Mouse (Mus musculus) intestine, postnatal 0 days (tissue): ENCODE data around the gene Etnppl. TPM values are rescaled to one million over a fixed set of nuclear protein-coding genes. Genes with fewer than 3 reads are reported as not detected.

Source experiments
- ATAC-seq: fragments of 200-750 bp; cut with Nextera tagmentation; 2 replicates; pipeline ENCODE4 v1.8.0; 2017; ENCODE audit warnings: mild to moderate bottlenecking, moderate TSS enrichment, moderate library complexity
- H3K27ac ChIP-seq: fragments of 300-500 bp; sonication (generic); 2 replicates; pipeline ENCODE4 v1.5.1; 2014; ENCODE audit warnings: mild to moderate bottlenecking, low read depth, low read length, moderate library complexity
- H3K27me3 ChIP-seq: fragments of 300-500 bp; sonication (generic); replicated peaks from 2 replicates; pipeline ENCODE4 v1.6.1; 2014; ENCODE audit warnings: low read length, mixed read lengths; ENCODE audit not compliant: control insufficient read depth, insufficient read depth
- H3K36me3 ChIP-seq: fragments of 300-500 bp; sonication (generic); 2 replicates; pipeline ENCODE4 v1.6.1; 2014; ENCODE audit warnings: mild to moderate bottlenecking, moderate library complexity; ENCODE audit not compliant: control insufficient read depth, insufficient read depth
- H3K4me1 ChIP-seq: fragments of 300-500 bp; sonication (generic); replicated peaks from 2 replicates; pipeline ENCODE4 v1.6.1; 2014; ENCODE audit warnings: antibody characterized with exemption, low read length, mixed read lengths; ENCODE audit not compliant: control insufficient read depth, insufficient read depth
- H3K4me2 ChIP-seq: fragments of 300-500 bp; sonication (generic); replicated peaks from 2 replicates; pipeline ENCODE4 v1.6.1; 2014; ENCODE audit warnings: low read depth, mild to moderate bottlenecking, moderate library complexity
- H3K4me3 ChIP-seq: fragments of 300-500 bp; sonication (generic); 2 replicates; pipeline ENCODE4 v1.5.1; 2014; ENCODE audit warnings: low read depth, low read length
- H3K9ac ChIP-seq: fragments of 300-500 bp; sonication (generic); 2 replicates; pipeline ENCODE4 v1.6.1; 2014; ENCODE audit warnings: mild to moderate bottlenecking, low read depth, low read length
- H3K9me3 ChIP-seq: fragments of 300-500 bp; sonication (generic); 2 replicates; pipeline ENCODE4 v1.6.1; 2016; ENCODE audit warnings: mixed run types; ENCODE audit not compliant: control insufficient read depth
- CTCF ChIP-seq: sonication (generic); IDR thresholded peaks from 2 replicates; pipeline ENCODE4 v1.5.1; 2016; ENCODE audit warnings: low read depth, mild to moderate bottlenecking, control low read depth, antibody characterized with exemption, moderate library complexity
- WGBS: fragments of 180-500 bp; shearing (Covaris S2); extraction: QIAGEN DNeasy Blood & Tissue Kit; methylation state at CpG from one replicate; pipeline ENCODE4 v1.1.7; 2014; 5-methylcytosine and 5-hydroxymethylcytosine counted together
- polyA plus RNA-seq: library from polyadenylated mRNA; unstranded; fragments of >200 nt; fragmentation: Nextera tagmentation; extraction: Ambion mirVana; gene quantifications from 2 replicates; pipeline ENCODE4 v1.2.1, GENCODE M21; 2015

The Etnppl gene
- polyA plus RNA-seq, 1 experiment from 2014 or later = 0.35 TPM

DNA sequence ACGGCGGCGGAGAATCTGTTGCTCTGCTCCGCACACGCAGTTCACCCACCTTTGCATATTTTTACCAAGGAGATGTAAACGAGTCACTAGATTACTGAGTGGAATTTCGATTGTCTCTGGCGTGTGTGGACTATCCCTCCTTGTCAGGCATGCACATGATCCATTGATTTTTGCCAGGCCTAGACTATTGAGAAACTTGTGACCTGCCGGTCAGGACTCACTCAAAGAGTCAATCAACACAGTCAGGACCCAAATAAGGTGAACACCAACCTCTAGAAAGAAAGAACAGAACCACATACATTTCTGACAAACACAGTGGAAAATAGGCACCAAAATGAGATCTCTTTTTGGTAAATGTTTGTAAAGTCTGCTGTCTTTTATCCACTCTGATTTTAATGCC, 2.8 kb upstream of the Etnppl start:
- no peaks in the 10 kb centered on the region for H3K9me3 ChIP-seq
- ATAC-seq = no peak

DNA sequence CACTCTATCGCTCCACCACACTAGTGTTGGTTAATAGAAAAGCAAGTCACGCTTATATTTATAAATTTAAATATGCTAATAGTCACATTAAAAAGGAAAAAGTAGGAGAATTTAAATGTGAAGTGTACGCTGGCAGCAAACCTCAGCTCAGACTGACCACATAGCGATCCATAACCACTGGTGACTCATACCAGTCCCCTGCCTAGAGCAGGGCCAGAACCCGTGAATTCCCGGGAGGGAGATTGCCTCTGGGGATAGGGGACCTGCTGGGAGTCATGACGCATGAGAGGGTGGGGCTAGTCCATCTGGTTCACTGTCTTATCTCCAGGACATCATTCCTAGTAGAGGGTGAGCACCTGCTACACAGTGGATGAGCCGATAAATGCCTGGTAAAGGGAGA, 1.6 kb upstream of the Etnppl start:
- TF ChIP-seq CTCF = no peak
- no peaks in the 10 kb centered on the region for H3K36me3 ChIP-seq
- H3K27ac ChIP-seq = no peak overlapping the region
- no peaks in the 10 kb centered on the region for H3K9me3 ChIP-seq
- no peak overlapping the region for H3K4me3 ChIP-seq
- ATAC-seq = no peak
- H3K27me3 ChIP-seq = no peaks in the 10 kb centered on the region
- no peak overlapping the region for H3K9ac ChIP-seq
- H3K4me1 ChIP-seq = 0 out of 2 replicates have a peak, but pooled peaks cover 4% of the 10 kb centered on the region
- WGBS = 56% methylated on average over 8 of the region's 8 CpGs
- H3K4me2 ChIP-seq = no peak overlapping the region

More for the DNA sequence above, 2.8 kb upstream of the Etnppl start:
- Histone ChIP-seq H3K4me1 (0 out of 2 replicates have a peak, but pooled peaks cover 4% of the 10 kb centered on the region), H3K27me3 (no peaks in the 10 kb centered on the region), H3K9ac (no peak overlapping the region), H3K27ac (no peak overlapping the region), H3K36me3 (no peaks in the 10 kb centered on the region), H3K4me2 (no peak overlapping the region), H3K4me3 (no peak overlapping the region)
- no peak for TF ChIP-seq CTCF
- 67% methylated on average over 9 of the region's 9 CpGs for WGBS

DNA sequence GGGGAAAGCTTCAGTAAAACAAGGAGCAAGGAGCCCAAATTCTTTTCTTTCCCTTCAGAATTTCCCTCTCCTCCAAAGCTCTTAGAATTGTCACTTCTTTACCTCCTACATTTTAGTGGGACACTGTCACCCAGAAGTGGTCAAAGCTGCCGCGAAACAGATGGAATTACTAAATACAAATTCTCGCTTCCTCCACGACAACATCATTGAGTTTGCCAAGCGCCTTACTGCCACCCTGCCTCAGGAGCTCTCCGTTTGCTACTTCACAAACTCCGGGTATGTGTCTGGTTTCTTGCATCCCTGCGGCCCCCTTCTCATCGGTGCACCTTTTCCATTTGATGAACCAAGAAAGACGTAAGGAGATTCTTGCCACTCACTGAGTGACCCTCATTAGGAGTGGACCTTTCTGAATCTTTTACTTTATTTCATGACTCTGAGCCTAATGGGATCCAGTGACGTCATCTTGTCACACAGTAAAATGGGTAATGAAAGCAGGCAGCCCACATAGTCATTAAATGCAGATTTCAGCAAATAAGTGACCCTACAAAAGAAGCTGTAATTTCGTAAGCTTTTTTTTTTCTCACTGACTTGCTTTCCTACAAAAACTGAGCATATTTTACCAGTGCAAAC, 3.4 kb downstream of the Etnppl start:
- Histone ChIP-seq H3K4me1 (0 out of 2 replicates have a peak, but pooled peaks cover 4% of the 10 kb centered on the region), H3K9me3 (no peaks in the 10 kb centered on the region), H3K4me3 (no peak overlapping the region), H3K27ac (no peak overlapping the region), H3K4me2 (no peak overlapping the region), H3K36me3 (no peaks in the 10 kb centered on the region), H3K27me3 (no peaks in the 10 kb centered on the region), H3K9ac (no peak overlapping the region)
- 74% methylated on average over 12 of the region's 12 CpGs for WGBS
- no peak for TF ChIP-seq CTCF
- no peak for ATAC-seq

DNA sequence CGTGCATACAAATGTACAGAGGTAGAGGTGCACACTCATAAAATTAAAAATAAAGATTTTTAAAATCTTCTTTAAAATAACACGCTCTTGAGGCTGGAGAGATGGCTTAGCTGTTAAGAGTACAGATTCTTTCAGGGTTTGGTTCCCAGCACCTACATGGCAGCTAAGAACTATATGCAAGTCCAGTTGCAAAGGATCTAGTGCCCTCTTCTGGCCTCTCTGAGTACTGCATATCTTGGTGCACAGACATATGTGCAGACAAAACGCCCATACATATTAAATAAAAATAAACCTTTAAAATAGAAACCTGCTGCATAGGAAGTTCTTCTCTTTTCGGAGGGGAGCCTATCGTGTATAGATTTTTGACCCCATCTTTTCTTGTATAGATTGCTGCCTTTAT, 11.1 kb downstream of the Etnppl start:
- Histone ChIP-seq H3K36me3 (no peaks in the 10 kb centered on the region), H3K9me3 (no peaks in the 10 kb centered on the region), H3K4me1 (no peaks in the 10 kb centered on the region), H3K4me2 (no peak overlapping the region), H3K27ac (no peak overlapping the region), H3K27me3 (no peaks in the 10 kb centered on the region), H3K9ac (no peak overlapping the region), H3K4me3 (no peak overlapping the region)
- TF ChIP-seq CTCF = no peak; the same call in 1 of the 2 replicates
- 92% methylated on average over 5 of the region's 5 CpGs for WGBS
- no peak for ATAC-seq

DNA sequence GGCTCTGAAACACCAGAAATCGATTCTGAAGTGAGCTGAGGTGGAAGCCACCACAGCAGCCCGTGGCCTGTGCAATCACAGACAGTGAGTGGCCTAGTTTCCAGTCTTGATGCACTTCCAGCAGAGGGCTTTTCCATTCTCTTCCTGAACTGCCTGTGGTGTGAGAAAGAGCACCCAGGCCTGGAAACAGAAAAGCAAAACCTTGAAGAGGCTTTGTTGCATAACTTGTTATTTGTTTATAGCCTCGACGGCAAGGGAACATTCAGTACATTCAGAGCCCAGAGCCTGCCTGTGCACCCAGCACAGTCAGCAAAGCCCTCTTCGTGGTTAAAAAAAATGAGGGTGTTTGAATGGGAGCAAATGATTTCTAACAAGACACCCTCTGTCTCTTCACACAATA, 16.6 kb downstream of the Etnppl start:
- Histone ChIP-seq H3K4me3 (no peak overlapping the region), H3K9me3 (no peaks in the 10 kb centered on the region), H3K27ac (no peak overlapping the region), H3K9ac (no peak overlapping the region), H3K4me1 (no peaks in the 10 kb centered on the region), H3K27me3 (no peaks in the 10 kb centered on the region), H3K4me2 (no peak overlapping the region), H3K36me3 (no peaks in the 10 kb centered on the region)
- TF ChIP-seq CTCF = no peak
- no peak for ATAC-seq
- WGBS = 60% methylated on average over 5 of the region's 5 CpGs

DNA sequence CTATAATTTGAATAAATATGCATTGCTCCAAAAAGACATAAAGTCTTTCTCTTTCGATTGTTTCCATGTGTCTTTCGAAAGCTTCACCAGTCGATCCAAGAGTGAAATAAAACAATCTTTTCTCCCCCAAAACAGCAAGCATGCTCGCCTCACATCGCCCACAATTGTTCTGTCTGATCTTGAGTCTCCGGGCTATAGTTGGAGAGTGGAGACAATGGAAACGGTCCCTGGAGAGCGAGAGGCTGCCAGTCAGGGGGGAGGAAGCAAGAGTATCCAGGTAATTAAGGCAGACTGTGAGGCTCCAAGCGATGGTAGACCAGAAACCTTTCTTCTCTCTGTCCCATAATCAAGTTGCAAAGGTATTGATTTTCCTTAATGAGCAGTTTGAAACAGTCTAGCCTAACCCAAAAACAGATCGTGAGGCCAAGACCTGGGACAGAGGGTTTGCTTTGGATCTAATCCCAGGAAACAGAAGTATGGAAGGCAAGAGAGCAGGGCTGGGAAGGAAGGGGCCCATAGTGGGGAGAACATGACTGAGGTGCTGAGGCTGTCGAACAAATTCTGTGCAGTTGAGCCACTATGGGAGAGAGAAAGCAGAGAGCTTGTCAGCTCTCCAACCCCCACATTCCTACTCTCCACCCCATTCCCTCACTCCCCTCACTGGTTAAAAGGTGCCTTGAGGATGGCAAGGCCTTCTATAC, 29.0 kb downstream of the Etnppl start:
- Histone ChIP-seq H3K4me3 (no peak overlapping the region), H3K27ac (no peak overlapping the region), H3K36me3 (no peaks in the 10 kb centered on the region), H3K9me3 (no peaks in the 10 kb centered on the region), H3K9ac (no peak overlapping the region), H3K27me3 (no peaks in the 10 kb centered on the region), H3K4me2 (no peak overlapping the region), H3K4me1 (no peaks in the 10 kb centered on the region)
- no peak for ATAC-seq
- 80% methylated on average over 11 of the region's 11 CpGs for WGBS
- TF ChIP-seq CTCF = no peak
